In the genomic region with DNA sequence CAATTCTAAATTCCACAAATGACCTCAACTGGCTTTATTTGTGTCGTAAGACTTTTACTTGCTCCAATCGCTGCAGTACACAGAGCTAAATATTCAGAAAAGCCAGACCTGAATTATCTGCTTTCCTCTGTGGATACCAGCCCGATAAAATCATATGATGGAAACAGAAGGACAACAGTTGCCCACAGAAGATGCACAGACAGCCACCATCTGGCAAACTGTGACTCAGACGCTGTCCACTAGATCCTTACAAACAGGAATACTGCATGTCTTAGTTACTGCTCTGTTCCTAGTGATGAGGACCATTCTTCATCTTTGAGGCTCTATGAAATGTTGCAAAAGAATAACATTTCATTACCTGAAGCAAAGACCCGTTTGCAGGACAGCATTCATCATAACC, we compare ENCODE assay signal across 24 mouse cellular contexts. TPM values are rescaled to one million over a fixed set of nuclear protein-coding genes. Genes with fewer than 3 reads are reported as not detected.
DNase-seq lines count a peak whose midpoint lies in the region; ATAC-seq lines count a peak whose summit lies in the region.
"Had no signal": no experiment of that assay in that cellular context is flagged by ENCODE, and none has a peak within 500 bp of the region (broad histone marks: within the 10 kb centered on the region; RNA-seq: fewer than 3 reads in every experiment).

No protein-coding gene starts in this region.

- no peak overlapping the region for H3K9ac ChIP-seq in hindbrain, embryonic 16.5 days (ENCODE audit: low read depth, low read length)
- H3K9ac ChIP-seq: heart, embryonic 12.5 days; lung, embryonic 14.5 days had no signal

- 90% methylated on average over 5 of the region's 5 CpGs for WGBS in hindbrain, embryonic 16.5 days

- H3K4me3 ChIP-seq in hindbrain, embryonic 16.5 days (ENCODE audit: low read length), result no peak overlapping the region
- H3K4me3 ChIP-seq: heart, embryonic 12.5 days; left cerebral cortex, adult 2 months had no signal

- no peaks in the 10 kb centered on the region for H3K27me3 ChIP-seq in hindbrain, embryonic 16.5 days (replicated peaks; ENCODE audit: control insufficient read depth, insufficient read depth, low read length)
- H3K27me3 ChIP-seq: heart, embryonic 12.5 days had no signal

- no peak overlapping the region for H3K4me2 ChIP-seq in hindbrain, embryonic 16.5 days (ENCODE audit: low read length)
- H3K4me2 ChIP-seq: heart, embryonic 12.5 days; liver, embryonic 11.5 days; lung, embryonic 14.5 days had no signal

- peak; percentile 39 for DNase-seq in layer of hippocampus, adult 11-12 months (ENCODE audit: low spot score)
- no peak for DNase-seq in layer of hippocampus, postnatal 25 days (ENCODE audit: extremely low spot score in 1 of 2, low spot score in 1 of 2)
- DNase-seq in cerebellum, adult 18-20 months, result peak; percentile 62 to 70
- DNase-seq in cerebellum, postnatal 14 days, result peak; percentile 6 to 42
- peak; percentile 24 to 72 for DNase-seq in left cerebral cortex, postnatal 25 days (ENCODE audit: low spot score in 2 of 2)
- no peak for DNase-seq in yolk sac, embryonic 10.5 days (ENCODE audit: low spot score)
- no peak for DNase-seq in urinary bladder, postnatal 14 days (ENCODE audit: low spot score)
- DNase-seq: adrenal gland, adult 8-10 months; embryo, embryonic 11 days; gastrocnemius, postnatal 36 days; lung, embryonic 14.5 days; midbrain, embryonic 14.5 days had no signal

- no peaks in the 10 kb centered on the region for H3K9me3 ChIP-seq in hindbrain, embryonic 16.5 days (ENCODE audit: control insufficient read depth, low read length)
- H3K9me3 ChIP-seq: G1E; heart, embryonic 12.5 days had no signal

- no peak for ATAC-seq in hindbrain, embryonic 16.5 days
- ATAC-seq: forebrain, embryonic 14.5 days had no signal

- no peaks in the 10 kb centered on the region for H3K36me3 ChIP-seq in hindbrain, embryonic 16.5 days (ENCODE audit: control insufficient read depth, insufficient read depth, low read length)
- H3K36me3 ChIP-seq: G1E; heart, embryonic 12.5 days had no signal

- H3K27ac ChIP-seq in hindbrain, embryonic 16.5 days (ENCODE audit: low read depth, low read length), result no peak overlapping the region
- H3K27ac ChIP-seq: left cerebral cortex, adult 2 months; macrophage had no signal

- intact Hi-C loops in left cerebral cortex, postnatal 25 days (cut with DNase I), result loop anchor here (5.0 kb wide), 1 partner anchor 128 kb away; no protein-coding TSS in a partner anchor

- peaks cover 2% of the 10 kb centered on the region; the same call in 1 of the 2 replicates for H3K4me1 ChIP-seq in hindbrain, embryonic 16.5 days (ENCODE audit: control insufficient read depth, insufficient read depth, low read depth, low read length)
- H3K4me1 ChIP-seq: heart, embryonic 12.5 days had no signal

RNA-seq across cellular contexts. Expression of a gene that starts 19.4 kb away (rescaled TPM):
- not detected for total RNA-seq in layer of hippocampus, postnatal 25 days (2021)
- total RNA-seq in left cerebral cortex, postnatal 25 days (2021), result not detected
- polyA plus RNA-seq in hindbrain, embryonic 16.5 days (2015; fragmentation: Nextera tagmentation; extraction: Ambion mirVana), result 0.16 TPM in 1 of 2 replicates, not detected in the other
- total RNA-seq: adrenal gland, adult 8-10 months; gastrocnemius, postnatal 36 days; hematopoietic stem cell, adult 5-6 weeks; left cerebral cortex, adult 2 months had no signal
- polyA plus RNA-seq: forebrain, embryonic 14.5 days; G1E; heart, embryonic 12.5 days; intestine, embryonic 14.5 days; kidney, embryonic 16.5 days; liver, embryonic 11.5 days; lung, embryonic 14.5 days; macrophage; midbrain, embryonic 14.5 days; small intestine, adult 2 months; thymus, postnatal 0 days had no signal

Comparison
In these comparisons a context has a peak if more than half of its experiments do, and no peak if none do; other contexts are left out.
1. DNase-seq: peak in layer of hippocampus, adult 11-12 months (single experiment), cerebellum, adult 18-20 months (2 of 2), cerebellum, postnatal 14 days (2 of 2) and left cerebral cortex, postnatal 25 days (2 of 2); none in layer of hippocampus, postnatal 25 days (0 of 2), yolk sac, embryonic 10.5 days (single experiment) and urinary bladder, postnatal 14 days (single experiment).